Mouse (Mus musculus) heart, adult 9 months (tissue): ENCODE data around the gene Gm15517.
A peak's percentile ranks its signal among the peaks of the same experiment; 100 is the strongest.
"Not testable (repeated sequence)": the region's sequence is repeated elsewhere in the genome, so short reads cannot be mapped to it uniquely, and the experiment has no call there.

Experiments used
- DNase-seq, 2 experiments: peaks; one replicate each; pipeline ENCODE4 v3.0.0; 2022; ENCODE audit warnings: low spot score in 2 of 2

Gene Gm15517

GRCm38 (mm10) chr7:44261147-44261546 lies at the start of gene Gm15517:
Gene Gm15517, plus strand, starts transcription at chr7:44261447.
- no peak for DNase-seq

- no peak for DNase-seq
Observed at GRCm38 (mm10) chr7:44215645-44216044, 45.6 kb upstream of the Gm15517 start, which contains the start of gene Klk1b5. Gene Klk1b5, plus strand, starts transcription at chr7:44215945.

- DNase-seq, result not testable (repeated sequence)
Observed at GRCm38 (mm10) chr7:44221601-44222000, 39.6 kb upstream of the Gm15517 start.

- not testable (repeated sequence) for DNase-seq
Observed at GRCm38 (mm10) chr7:44222335-44222734, 38.9 kb upstream of the Gm15517 start.

- DNase-seq, result no peak
Observed at GRCm38 (mm10) chr7:44225076-44225475, 36.2 kb upstream of the Gm15517 start, which contains the start of gene Klk1. Gene Klk1, plus strand, starts transcription at chr7:44225360.

- no peak for DNase-seq
Observed at GRCm38 (mm10) chr7:44235909-44236308, 25.3 kb upstream of the Gm15517 start, which contains the start of gene Gm36864. Gene Gm36864, plus strand, starts transcription at chr7:44236177.

- DNase-seq, result no peak
Observed at GRCm38 (mm10) chr7:44239913-44240312, 21.3 kb upstream of the Gm15517 start.

GRCm38 (mm10) chr7:44240712-44241111 lies 20.5 kb upstream of the Gm15517 start:
- no peak for DNase-seq

GRCm38 (mm10) chr7:44241163-44241562 lies 20.1 kb upstream of the Gm15517 start:
- DNase-seq, result no peak

- no peak for DNase-seq
Observed at GRCm38 (mm10) chr7:44244080-44244479, 17.2 kb upstream of the Gm15517 start.

GRCm38 (mm10) chr7:44246055-44246983 lies 14.9 kb upstream of the Gm15517 start, which contains the start of the genes 1700028J19Rik and 2410002F23Rik:
Gene 1700028J19Rik, minus strand, starts transcription at chr7:44246695.
Gene 2410002F23Rik, plus strand, starts transcription at chr7:44246722.
- DNase-seq, result peak; percentile 88 to 93

- no peak for DNase-seq
Observed at GRCm38 (mm10) chr7:44246984-44247470, 14.2 kb upstream of the Gm15517 start.

GRCm38 (mm10) chr7:44247971-44248370 lies 13.3 kb upstream of the Gm15517 start:
- no peak for DNase-seq

GRCm38 (mm10) chr7:44249248-44249647 lies 12.0 kb upstream of the Gm15517 start:
- DNase-seq, result no peak

GRCm38 (mm10) chr7:44250732-44251275 lies 10.4 kb upstream of the Gm15517 start:
- not testable (repeated sequence) for DNase-seq

- no peak for DNase-seq
Observed at GRCm38 (mm10) chr7:44253023-44253616, 8.1 kb upstream of the Gm15517 start.

- no peak for DNase-seq
Observed at GRCm38 (mm10) chr7:44254930-44255329, 6.3 kb upstream of the Gm15517 start.

GRCm38 (mm10) chr7:44257278-44257677 lies 4.0 kb upstream of the Gm15517 start, which contains the start of gene Acp4:
Gene Acp4, minus strand, starts transcription at chr7:44257378.
- no peak for DNase-seq

GRCm38 (mm10) chr7:44260410-44260809 lies 837 bp upstream of the Gm15517 start:
- DNase-seq, result no peak

- DNase-seq, result peak; percentile 69 to 92
Observed at GRCm38 (mm10) chr7:44262791-44263643, 1.8 kb downstream of the Gm15517 start.

- DNase-seq, result no peak
Observed at GRCm38 (mm10) chr7:44268117-44268516, 6.9 kb downstream of the Gm15517 start.
